Mouse (Mus musculus): ENCODE results near the gene Epo. TPM values are rescaled to one million over a fixed set of nuclear protein-coding genes. Genes with fewer than 3 reads are reported as not detected.

Epo gene
- not detected in 2 replicates for polyA plus RNA-seq (2015; fragmentation: Nextera tagmentation; extraction: Ambion mirVana)

GRCm38 (mm10) chr5:137533117-137533827 lies at the start of gene Epo, which contains the start of gene Gnb2:
Epo (minus strand) TSS chr5:137533242.
Gnb2 (minus strand) TSS chr5:137533510.

GRCm38 (mm10) chr5:137569665-137570064 lies 36.6 kb upstream of the Epo start, which contains the start of gene Tfr2:
Tfr2 (plus strand) TSS chr5:137569840.

GRCm38 (mm10) chr5:137553411-137553837 lies 20.4 kb upstream of the Epo start, which contains the start of gene Actl6b:
Actl6b (plus strand) TSS chr5:137553517.

GRCm38 (mm10) chr5:137518436-137518835 lies 14.6 kb downstream of the Epo start, which contains the start of gene Gigyf1:
Gigyf1 (plus strand) TSS chr5:137518548.

GRCm38 (mm10) chr5:137501709-137502666 lies 31.1 kb downstream of the Epo start, which contains the start of gene Pop7:
Pop7 (minus strand) TSS chr5:137502518.

GRCm38 (mm10) chr5:137476964-137477363 lies 56.1 kb downstream of the Epo start, which contains the start of gene Zan:
Zan (minus strand) TSS chr5:137477064.

Other genes starting within 250 kb of the Epo start
- gene Ache, start 245.7 kb downstream of the Epo start, polyA plus RNA-seq (2015; fragmentation: Nextera tagmentation; extraction: Ambion mirVana) = 18.3 and 18.7 TPM in 2 replicates
- gene Ufsp1, start 238.6 kb downstream of the Epo start, polyA plus RNA-seq (2015; fragmentation: Nextera tagmentation; extraction: Ambion mirVana) = 10.3 and 10.7 TPM in 2 replicates
- 69.0 and 72.3 TPM in 2 replicates for gene Srrt, start 225.6 kb downstream of the Epo start, polyA plus RNA-seq (2015; fragmentation: Nextera tagmentation; extraction: Ambion mirVana)
- 15.6 and 21.3 TPM in 2 replicates for gene Trip6, start 218.8 kb downstream of the Epo start, polyA plus RNA-seq (2015; fragmentation: Nextera tagmentation; extraction: Ambion mirVana)
- gene Slc12a9, start 199.6 kb downstream of the Epo start, polyA plus RNA-seq (2015; fragmentation: Nextera tagmentation; extraction: Ambion mirVana) = 6.2 and 9.9 TPM in 2 replicates
- 5.6 and 8.0 TPM in 2 replicates for gene Ephb4, start 183.1 kb downstream of the Epo start, polyA plus RNA-seq (2015; fragmentation: Nextera tagmentation; extraction: Ambion mirVana)
- 0.06 and 0.15 TPM in 2 replicates for gene Zan, start 56.2 kb downstream of the Epo start, polyA plus RNA-seq (2015; fragmentation: Nextera tagmentation; extraction: Ambion mirVana)
- 44.1 and 45.5 TPM in 2 replicates for gene Pop7, start 30.7 kb downstream of the Epo start, polyA plus RNA-seq (2015; fragmentation: Nextera tagmentation; extraction: Ambion mirVana)
- gene Gigyf1, start 14.7 kb downstream of the Epo start, polyA plus RNA-seq (2015; fragmentation: Nextera tagmentation; extraction: Ambion mirVana) = 9.3 and 10.5 TPM in 2 replicates
- gene Gnb2, start 268 bp upstream of the Epo start, polyA plus RNA-seq (2015; fragmentation: Nextera tagmentation; extraction: Ambion mirVana) = 296 and 329 TPM in 2 replicates
- not detected in 2 replicates for gene Actl6b, start 20.3 kb upstream of the Epo start, polyA plus RNA-seq (2015; fragmentation: Nextera tagmentation; extraction: Ambion mirVana)
- 43.2 and 45.5 TPM in 2 replicates for gene Tfr2, start 36.6 kb upstream of the Epo start, polyA plus RNA-seq (2015; fragmentation: Nextera tagmentation; extraction: Ambion mirVana)
- 55.8 TPM in 2 replicates for gene Mospd3, start 67.8 kb upstream of the Epo start, polyA plus RNA-seq (2015; fragmentation: Nextera tagmentation; extraction: Ambion mirVana)
- 61.6 and 75.4 TPM in 2 replicates for gene Pcolce, start 80.5 kb upstream of the Epo start, polyA plus RNA-seq (2015; fragmentation: Nextera tagmentation; extraction: Ambion mirVana)
- 0.10 TPM in 1 of 2 replicates, not detected in the other for gene Fbxo24, start 95.8 kb upstream of the Epo start, polyA plus RNA-seq (2015; fragmentation: Nextera tagmentation; extraction: Ambion mirVana)
- 41.9 and 54.3 TPM in 2 replicates for gene Lrch4, start 95.9 kb upstream of the Epo start, polyA plus RNA-seq (2015; fragmentation: Nextera tagmentation; extraction: Ambion mirVana)
- 9.0 and 10.1 TPM in 2 replicates for gene Gm20605, start 95.9 kb upstream of the Epo start, polyA plus RNA-seq (2015; fragmentation: Nextera tagmentation; extraction: Ambion mirVana)
- gene Sap25, start 108.1 kb upstream of the Epo start, polyA plus RNA-seq (2015; fragmentation: Nextera tagmentation; extraction: Ambion mirVana) = 16.9 and 18.4 TPM in 2 replicates
- 0.05 and 0.12 TPM in 2 replicates for gene Irs3, start 112.5 kb upstream of the Epo start, polyA plus RNA-seq (2015; fragmentation: Nextera tagmentation; extraction: Ambion mirVana)
- 36.8 and 43.3 TPM in 2 replicates for gene Agfg2, start 151.5 kb upstream of the Epo start, polyA plus RNA-seq (2015; fragmentation: Nextera tagmentation; extraction: Ambion mirVana)
- gene Nyap1, start 208.4 kb upstream of the Epo start, polyA plus RNA-seq (2015; fragmentation: Nextera tagmentation; extraction: Ambion mirVana) = 0.24 and 0.30 TPM in 2 replicates
- gene Tsc22d4, start 212.5 kb upstream of the Epo start, polyA plus RNA-seq (2015; fragmentation: Nextera tagmentation; extraction: Ambion mirVana) = 114 and 132 TPM in 2 replicates
- gene Ppp1r35, start 245.6 kb upstream of the Epo start, polyA plus RNA-seq (2015; fragmentation: Nextera tagmentation; extraction: Ambion mirVana) = 28.5 and 28.7 TPM in 2 replicates

Measured in spleen, postnatal 0 days (tissue).